Mouse (Mus musculus): ENCODE data around the gene Ap1b1.

The Ap1b1 gene

DNA sequence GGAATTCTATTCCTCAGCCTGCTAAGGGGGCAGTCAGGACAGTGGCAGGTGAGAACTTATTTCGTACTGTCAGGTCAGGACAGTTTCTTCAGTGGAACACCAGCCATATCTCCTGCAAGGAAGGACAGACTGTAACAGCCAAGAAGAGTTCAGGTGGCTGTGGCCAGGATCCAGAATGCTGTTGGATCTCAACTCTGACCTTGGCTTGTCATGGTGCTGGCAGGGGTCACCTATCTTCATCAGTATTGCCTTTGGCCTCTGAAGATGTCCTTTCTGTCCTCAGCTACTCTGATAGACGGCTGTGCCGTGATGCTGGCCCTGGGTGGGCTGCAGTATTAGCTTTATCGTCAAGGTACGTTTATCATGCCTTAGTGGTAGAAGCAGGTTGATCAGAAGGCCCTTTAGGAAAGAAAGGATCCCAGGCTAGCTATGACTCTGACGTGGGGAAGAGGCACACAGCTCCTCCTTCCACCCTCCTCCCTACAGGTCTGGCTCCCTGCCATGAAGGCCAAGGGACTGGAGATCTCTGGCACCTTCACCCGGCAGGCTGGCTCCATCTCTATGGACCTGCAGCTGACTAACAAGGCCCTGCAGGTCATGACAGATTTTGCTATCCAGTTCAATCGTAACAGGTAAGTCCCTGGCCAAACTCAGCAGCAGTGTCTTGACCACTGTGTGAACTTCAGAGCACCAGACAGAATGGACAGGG, 50.7 kb downstream of the Ap1b1 start:
- peak; percentile 72 for DNase-seq

DNA sequence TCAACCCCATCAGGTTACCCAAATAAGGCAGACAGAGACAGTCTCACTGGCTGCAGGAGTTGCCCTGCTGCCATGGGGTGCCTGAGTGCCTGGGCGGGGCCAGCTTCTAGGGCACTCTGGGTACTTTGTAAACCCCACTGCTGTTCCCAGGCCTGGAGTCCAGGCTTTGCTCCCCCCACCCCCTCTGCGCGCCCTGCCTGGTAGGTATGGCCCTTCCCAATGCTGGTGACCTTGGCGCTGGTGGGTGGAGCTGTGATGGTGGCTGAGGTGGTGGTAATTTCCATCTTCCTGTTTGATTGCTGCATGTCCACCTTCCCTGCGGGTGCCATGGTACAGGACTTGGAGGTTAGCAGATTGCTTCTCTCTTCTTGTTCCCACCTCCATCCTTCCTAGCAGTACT, 54.0 kb downstream of the Ap1b1 start:
- no peak for DNase-seq

- no peak for DNase-seq
Measured at GRCm38 (mm10) chr11:5041144-5041780, 54.6 kb downstream of the Ap1b1 start.

- peak; percentile 31 for DNase-seq
Measured at GRCm38 (mm10) chr11:5042645-5043381, 56.2 kb downstream of the Ap1b1 start.

DNA sequence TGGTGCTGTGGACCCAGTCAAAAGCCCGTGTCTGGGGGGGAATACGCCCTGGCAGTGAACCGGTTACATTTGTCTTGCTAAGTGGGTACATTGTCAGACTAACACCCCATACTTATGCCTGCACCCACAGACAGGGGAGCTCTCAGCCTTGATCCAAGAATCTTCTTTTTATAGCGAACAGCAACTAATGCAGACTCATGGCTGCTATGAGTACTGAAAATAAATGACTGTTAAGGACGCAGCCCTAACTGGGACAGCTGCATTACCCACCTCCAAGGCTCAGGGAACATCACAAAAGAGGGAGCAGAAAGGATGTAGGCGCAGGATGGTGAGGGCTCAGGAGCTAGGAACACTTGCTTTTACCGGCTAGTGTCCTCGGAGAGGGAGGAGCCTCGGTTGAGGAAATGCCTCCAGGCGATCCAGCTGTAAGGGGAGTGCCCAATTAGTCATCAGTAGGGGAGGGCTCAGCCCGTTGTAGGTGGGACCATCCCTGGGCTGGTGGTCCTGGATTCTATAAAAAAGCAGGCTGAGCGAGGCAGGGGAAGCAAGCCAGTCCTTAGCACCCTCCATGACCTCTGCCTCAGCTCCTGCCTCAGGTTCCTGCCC, 59.8 kb downstream of the Ap1b1 start:
- DNase-seq: no peak

GRCm38 (mm10) chr11:5051629-5052028, 65.0 kb downstream of the Ap1b1 start:
- no peak for DNase-seq

DNA sequence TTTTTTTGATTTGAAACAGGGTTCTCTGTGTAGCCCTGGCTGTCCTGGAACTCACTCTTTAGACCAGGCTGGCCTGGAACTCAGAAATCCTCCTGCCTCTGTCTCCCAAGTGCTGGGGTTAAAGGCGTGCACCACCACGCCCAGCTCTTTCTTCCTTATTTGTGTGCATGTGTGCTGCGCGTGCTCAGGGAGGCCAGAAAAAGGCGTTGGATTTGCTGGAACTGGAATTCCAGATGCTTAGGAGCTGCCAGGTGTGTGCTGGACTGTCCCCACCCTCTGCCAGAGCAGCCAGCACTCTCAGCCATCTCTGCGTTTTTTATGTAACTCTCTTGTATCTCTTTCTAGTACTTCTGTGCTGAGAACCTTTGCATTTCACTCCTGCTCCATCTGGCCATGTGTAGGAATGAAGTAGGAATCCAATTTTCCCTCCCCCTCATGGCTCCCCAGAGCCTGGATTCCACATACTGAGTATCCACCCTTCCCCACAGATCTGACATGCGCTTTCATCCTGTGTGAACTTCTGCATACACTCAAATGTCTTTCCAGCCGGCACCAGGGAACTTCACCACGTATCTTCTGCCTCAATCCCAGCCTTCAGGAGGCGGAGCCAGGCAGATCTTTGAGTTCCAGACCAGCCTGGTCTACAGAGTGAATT, 65.7 kb downstream of the Ap1b1 start:
- DNase-seq: no peak

DNA sequence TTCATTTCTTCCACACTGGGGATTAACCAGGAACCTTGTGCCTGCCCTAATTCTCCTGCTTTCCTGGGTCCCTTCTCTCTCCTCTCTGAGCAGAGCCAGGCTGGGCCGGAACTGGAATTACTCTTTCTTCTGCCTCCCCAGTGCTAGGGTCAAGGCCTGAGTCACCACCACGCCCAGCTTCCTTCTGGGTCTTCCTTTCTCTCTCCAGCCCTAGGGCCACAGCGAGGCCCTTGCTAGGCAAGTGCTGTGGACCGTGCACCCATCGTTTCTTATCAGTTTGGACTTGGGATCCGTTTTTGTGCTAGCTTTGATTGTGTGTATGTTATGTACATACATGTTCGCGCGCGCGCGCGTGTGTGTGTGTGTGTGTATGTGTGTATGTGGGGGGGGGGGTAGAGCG, 67.5 kb downstream of the Ap1b1 start:
- DNase-seq: no peak

DNA sequence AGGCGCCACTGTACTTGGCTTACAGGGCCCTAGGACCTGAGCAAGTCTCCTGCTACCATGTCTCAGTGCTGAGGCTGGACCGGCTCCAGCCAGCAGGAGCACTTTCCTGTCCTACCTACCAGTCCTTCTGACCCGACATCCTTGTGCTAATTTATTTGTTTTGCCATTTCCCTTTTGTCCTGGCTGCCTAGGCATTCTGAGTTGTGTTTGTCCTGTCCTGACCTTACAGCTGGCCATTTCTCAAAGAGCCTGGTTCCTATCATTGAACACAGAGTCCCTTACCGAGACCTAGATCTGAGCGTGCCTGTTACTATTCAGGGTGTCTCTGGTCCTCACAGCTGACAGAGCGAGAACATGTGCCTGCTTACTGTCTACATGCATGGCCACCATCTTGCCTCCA, 68.2 kb downstream of the Ap1b1 start:
- no peak for DNase-seq

- DNase-seq: no peak
Measured at GRCm38 (mm10) chr11:5055945-5056938, 69.6 kb downstream of the Ap1b1 start.

DNA sequence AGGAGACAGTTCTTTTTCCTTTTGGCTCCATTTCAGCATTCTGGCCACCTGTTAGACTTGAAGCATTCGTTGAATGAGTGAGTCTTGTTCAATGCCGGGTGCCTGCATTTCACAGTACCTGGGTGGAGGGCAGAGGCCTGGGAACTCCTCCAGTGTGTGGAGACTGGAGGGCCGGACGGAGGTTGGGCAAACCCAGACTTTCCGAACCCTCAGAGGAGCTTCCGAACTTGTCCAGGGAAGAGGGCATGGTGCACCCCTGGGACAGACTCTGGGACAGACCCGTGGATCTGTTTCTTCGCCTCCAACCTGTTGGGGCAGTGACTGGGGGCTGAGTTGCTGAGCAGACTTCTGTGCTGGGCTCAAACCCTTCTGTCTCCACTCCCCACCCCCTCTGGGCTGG, 70.4 kb downstream of the Ap1b1 start:
- no peak for DNase-seq

DNA sequence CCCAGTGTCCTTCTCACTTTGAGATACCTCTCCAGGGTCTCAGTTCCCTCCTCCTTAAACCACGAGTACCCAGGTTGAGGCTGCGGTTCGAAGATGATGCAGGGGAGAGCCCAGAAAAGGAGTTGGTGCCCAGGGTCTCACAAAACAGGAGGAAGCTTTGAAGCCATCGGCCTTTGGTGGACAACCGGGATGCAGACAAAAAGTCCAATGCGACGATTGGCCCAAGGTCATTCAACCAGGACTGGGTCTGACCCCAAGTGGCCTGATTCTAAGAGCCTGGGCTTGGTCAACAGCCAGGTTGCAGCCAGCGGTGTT, 70.9 kb downstream of the Ap1b1 start:
- DNase-seq: no peak

DNA sequence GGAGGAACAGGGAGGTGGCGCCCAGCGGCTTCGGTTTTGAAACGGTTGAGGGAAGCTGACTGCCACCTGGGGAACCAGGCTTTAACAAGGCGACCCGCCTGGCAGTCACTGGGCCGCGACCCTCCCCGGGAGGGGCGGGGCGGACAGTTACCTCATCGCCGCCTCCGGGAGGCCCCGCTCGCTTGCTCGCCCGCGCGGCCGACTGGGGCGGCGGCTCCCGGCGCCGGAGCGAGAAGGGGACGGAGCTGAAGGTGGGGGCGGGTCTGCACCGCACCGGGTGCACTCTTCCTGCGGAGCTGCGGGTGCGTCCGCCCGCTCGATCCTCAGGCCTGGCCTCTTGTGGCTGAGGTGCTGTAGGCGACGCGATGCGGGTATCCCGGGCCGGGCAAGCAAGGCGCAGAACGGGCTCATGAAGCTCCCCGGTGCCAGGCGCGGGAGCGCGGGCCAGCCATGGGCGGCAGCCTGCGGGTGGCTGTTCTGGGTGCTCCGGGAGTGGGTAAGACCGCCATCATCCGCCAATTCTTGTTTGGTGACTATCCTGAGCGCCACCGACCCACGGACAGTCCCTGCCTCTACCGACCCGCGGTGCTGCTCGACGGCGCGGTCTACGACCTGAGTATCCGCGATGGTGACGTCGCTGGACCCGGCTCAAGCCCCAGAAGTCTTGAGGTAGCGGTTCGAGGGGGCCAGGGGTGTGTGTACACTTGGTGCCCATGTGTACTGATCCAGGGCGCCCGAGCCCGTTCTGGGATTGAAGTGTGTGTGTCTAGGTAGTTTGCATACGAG, 71.4 kb downstream of the Ap1b1 start, which contains the start of gene Rasl10a:
Gene Rasl10a (plus strand): TSS at position 273 of the 786 bp plus-strand sequence.
- DNase-seq: no peak

DNA sequence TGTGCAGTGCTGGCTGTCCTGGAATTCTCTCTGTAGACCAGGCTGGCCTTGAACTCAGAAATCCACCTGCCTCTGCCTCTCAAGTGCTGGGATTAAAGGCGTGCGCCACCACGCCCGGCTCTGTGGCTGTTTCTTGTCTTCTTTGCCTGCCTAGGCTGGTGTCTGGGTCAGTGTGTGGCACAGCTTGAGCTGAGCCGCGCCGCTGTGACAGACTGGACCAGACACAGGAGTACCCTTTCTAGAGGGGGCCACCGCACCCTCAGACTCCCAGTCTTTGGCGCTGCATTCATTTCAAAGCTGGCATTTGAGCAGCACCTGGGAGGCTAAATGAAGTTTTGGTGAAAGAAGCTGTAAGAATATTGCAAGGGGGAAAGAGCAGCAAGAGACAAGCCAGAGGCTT, 72.2 kb downstream of the Ap1b1 start:
- no peak for DNase-seq

GRCm38 (mm10) chr11:5059230-5059629, 72.6 kb downstream of the Ap1b1 start:
- no peak for DNase-seq

- DNase-seq: no peak
Measured at GRCm38 (mm10) chr11:5059704-5060156, 73.1 kb downstream of the Ap1b1 start.

DNA sequence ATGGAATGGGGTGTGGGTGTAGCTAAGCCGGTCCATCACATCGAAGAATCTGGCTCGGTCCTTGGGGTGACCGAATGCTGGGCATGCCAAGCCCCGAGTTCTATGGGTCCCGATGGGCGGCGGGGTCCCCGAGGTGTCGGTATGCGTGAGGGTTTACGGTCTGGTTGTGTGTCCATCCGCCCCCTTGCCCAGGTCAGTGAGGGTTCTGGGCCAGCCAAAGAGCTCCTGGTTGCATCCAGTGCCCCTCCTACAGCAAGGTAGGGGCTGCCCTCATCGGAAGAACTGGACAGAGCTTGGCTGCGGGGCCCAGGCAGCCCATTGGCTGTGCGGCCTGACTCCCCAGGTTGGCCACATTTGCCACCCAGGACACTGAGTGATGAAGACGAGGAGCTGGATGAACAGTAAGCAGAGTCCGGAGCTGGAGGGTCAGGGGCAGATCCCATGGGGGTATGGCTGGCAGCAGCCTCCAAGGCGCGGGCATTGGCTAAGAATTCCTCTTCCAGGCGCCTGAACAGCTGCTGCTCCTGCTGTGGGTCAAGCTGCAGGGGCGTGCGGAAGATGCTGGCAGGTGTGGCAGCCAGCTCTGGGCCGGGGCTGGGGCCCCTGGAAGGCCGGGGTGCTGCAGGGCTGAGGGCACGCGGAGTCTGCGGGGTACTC, 74.3 kb downstream of the Ap1b1 start:
- DNase-seq: no peak

GRCm38 (mm10) chr11:5061413-5062139, 75.0 kb downstream of the Ap1b1 start:
- DNase-seq: peak; percentile 73

GRCm38 (mm10) chr11:5062326-5062725, 75.7 kb downstream of the Ap1b1 start:
- no peak for DNase-seq

Measured in cerebellum, adult 11 months (tissue).